Mouse (Mus musculus): ENCODE data around the gene Fastk.
A peak's percentile ranks its signal among the peaks of the same experiment; 100 is the strongest.

Gene Fastk

GRCm38 (mm10) chr5:24444746-24445427, at the start of gene Fastk:
Gene Fastk, minus strand, starts transcription at chr5:24445287.
- DNase-seq (ENCODE audit: low read depth): peak; percentile 90

- DNase-seq (ENCODE audit: low read depth): no peak
These were observed 47.6 kb upstream of the Fastk start for GRCm38 (mm10) chr5:24492546-24493285.

- no peak for DNase-seq (ENCODE audit: low read depth)
These were observed 45.4 kb upstream of the Fastk start for GRCm38 (mm10) chr5:24490413-24490920.

- no peak for DNase-seq (ENCODE audit: low read depth)
These were observed 41.7 kb upstream of the Fastk start for GRCm38 (mm10) chr5:24486738-24487137.

- DNase-seq (ENCODE audit: low read depth): peak; percentile 74
These were observed 41.0 kb upstream of the Fastk start for GRCm38 (mm10) chr5:24486097-24486496.

GRCm38 (mm10) chr5:24484963-24485362, 39.9 kb upstream of the Fastk start:
- DNase-seq (ENCODE audit: low read depth): no peak

GRCm38 (mm10) chr5:24483326-24483725, 38.2 kb upstream of the Fastk start:
- DNase-seq (ENCODE audit: low read depth): peak; percentile 50

- no peak for DNase-seq (ENCODE audit: low read depth)
These were observed 37.4 kb upstream of the Fastk start for GRCm38 (mm10) chr5:24482247-24483079.

- DNase-seq (ENCODE audit: low read depth): no peak
These were observed 36.6 kb upstream of the Fastk start for GRCm38 (mm10) chr5:24481647-24482046.

- DNase-seq (ENCODE audit: low read depth): no peak
These were observed 32.8 kb upstream of the Fastk start for GRCm38 (mm10) chr5:24477909-24478308.

- DNase-seq (ENCODE audit: low read depth): no peak
These were observed 30.6 kb upstream of the Fastk start for GRCm38 (mm10) chr5:24475476-24476241.

GRCm38 (mm10) chr5:24474723-24475261, 29.7 kb upstream of the Fastk start:
- no peak for DNase-seq (ENCODE audit: low read depth)

GRCm38 (mm10) chr5:24474025-24474722, 29.1 kb upstream of the Fastk start:
- DNase-seq (ENCODE audit: low read depth): no peak

GRCm38 (mm10) chr5:24472884-24473619, 28.0 kb upstream of the Fastk start:
- DNase-seq (ENCODE audit: low read depth): no peak

- DNase-seq (ENCODE audit: low read depth): peak; percentile 70
These were observed 25.5 kb upstream of the Fastk start for GRCm38 (mm10) chr5:24470600-24470999.

GRCm38 (mm10) chr5:24466762-24467161, 21.7 kb upstream of the Fastk start:
- no peak for DNase-seq (ENCODE audit: low read depth)

GRCm38 (mm10) chr5:24455613-24456012, 10.5 kb upstream of the Fastk start:
- DNase-seq (ENCODE audit: low read depth): no peak

- DNase-seq (ENCODE audit: low read depth): no peak
These were observed 10.0 kb upstream of the Fastk start for GRCm38 (mm10) chr5:24455076-24455475.

GRCm38 (mm10) chr5:24453985-24454303, 8.9 kb upstream of the Fastk start:
- no peak for DNase-seq (ENCODE audit: low read depth)

Measured in c-Kit-positive CD71-negative TER-119-negative erythroid progenitor cells, embryonic 14.5 days (primary cell).